Mouse (Mus musculus): ENCODE results near the gene Zfp750. TPM values are rescaled to one million over a fixed set of nuclear protein-coding genes. Genes with fewer than 3 reads are reported as not detected.

Gene Zfp750
- polyA plus RNA-seq, 1 experiment from 2014 or later: 0.66 TPM

Other genes with a start within 250 kb of the Zfp750 start
- gene Wdr45b, start 164.9 kb downstream of the Zfp750 start, polyA plus RNA-seq (2015; fragmentation: Nextera tagmentation; extraction: Ambion mirVana): 93.1 and 95.5 TPM in 2 replicates
- 7.5 and 9.6 TPM in 2 replicates for gene Rab40b, start 131.1 kb downstream of the Zfp750 start, polyA plus RNA-seq (2015; fragmentation: Nextera tagmentation; extraction: Ambion mirVana)
- 7.8 and 10.1 TPM in 2 replicates for gene Fn3krp, start 97.9 kb downstream of the Zfp750 start, polyA plus RNA-seq (2015; fragmentation: Nextera tagmentation; extraction: Ambion mirVana)
- 4.1 and 5.1 TPM in 2 replicates for gene Fn3k, start 84.4 kb downstream of the Zfp750 start, polyA plus RNA-seq (2015; fragmentation: Nextera tagmentation; extraction: Ambion mirVana)
- gene Tbcd, start 67.4 kb downstream of the Zfp750 start, polyA plus RNA-seq (2015; fragmentation: Nextera tagmentation; extraction: Ambion mirVana): 60.2 and 61.9 TPM in 2 replicates
- gene B3gntl1, start 153.8 kb upstream of the Zfp750 start, polyA plus RNA-seq (2015; fragmentation: Nextera tagmentation; extraction: Ambion mirVana): 7.4 and 7.8 TPM in 2 replicates
- 6.0 and 6.3 TPM in 2 replicates for gene Metrnl, start 182.2 kb upstream of the Zfp750 start, polyA plus RNA-seq (2015; fragmentation: Nextera tagmentation; extraction: Ambion mirVana)

All from forebrain, embryonic 16.5 days (tissue).